Mouse (Mus musculus) CH12.LX (cell line): Measurements from ENCODE around the gene Nckap1.

Experiments used
- CHD2 ChIP-seq: IDR thresholded peaks from 2 replicates; pipeline ENCODE4 v1.6.1; 2011; ENCODE audit warnings: low read length, improper control_type of control experiment
- CTCF ChIP-seq, 2 experiments: IDR thresholded peaks in 1 of 2; conservative IDR thresholded peaks in 1 of 2; 2 replicates each; pipeline ENCODE4 v1.5.1; 2011 to 2012; ENCODE audit warnings: low read depth in 2 of 2, low read length in 2 of 2, improper control_type of control experiment in 1 of 2, inconsistent platforms in 1 of 2, mild to moderate bottlenecking in 1 of 2, moderate library complexity in 1 of 2
- E2F4 ChIP-seq: IDR thresholded peaks from 2 replicates; pipeline ENCODE4 v1.6.1; 2011; ENCODE audit warnings: low read depth, low read length, improper control_type of control experiment; ENCODE audit not compliant: insufficient replicate concordance
- IRF4 ChIP-seq: IDR thresholded peaks from 2 replicates; pipeline ENCODE4 v1.6.1; 2014; ENCODE audit warnings: low read depth, mild to moderate bottlenecking, inconsistent platforms, low read length, improper control_type of control experiment
- MAZ ChIP-seq: IDR thresholded peaks from 2 replicates; pipeline ENCODE4 v1.6.1; 2012; ENCODE audit warnings: low read depth, mild to moderate bottlenecking, inconsistent platforms, low read length, improper control_type of control experiment, moderate library complexity
- MYC ChIP-seq: IDR thresholded peaks from 2 replicates; pipeline ENCODE4 v1.6.1; 2011; ENCODE audit warnings: low read depth, mild to moderate bottlenecking, improper control_type of control experiment, low read length
- PAX5 ChIP-seq: IDR thresholded peaks from 2 replicates; pipeline ENCODE4 v1.6.1; 2012; ENCODE audit warnings: low read length, inconsistent platforms, mixed read lengths
- POLR2A ChIP-seq: IDR thresholded peaks from 2 replicates; pipeline ENCODE4 v1.6.1; 2011; ENCODE audit warnings: low read depth, mild to moderate bottlenecking, improper control_type of control experiment, low read length
- TBP ChIP-seq: conservative IDR thresholded peaks from 2 replicates; pipeline ENCODE4 v1.6.1; 2011; ENCODE audit warnings: low read depth, low read length, improper control_type of control experiment
- TCF12 ChIP-seq: IDR thresholded peaks from 2 replicates; pipeline ENCODE4 v1.6.1; 2014; ENCODE audit warnings: low read depth, mild to moderate bottlenecking, inconsistent platforms, low read length, improper control_type of control experiment

DNA sequence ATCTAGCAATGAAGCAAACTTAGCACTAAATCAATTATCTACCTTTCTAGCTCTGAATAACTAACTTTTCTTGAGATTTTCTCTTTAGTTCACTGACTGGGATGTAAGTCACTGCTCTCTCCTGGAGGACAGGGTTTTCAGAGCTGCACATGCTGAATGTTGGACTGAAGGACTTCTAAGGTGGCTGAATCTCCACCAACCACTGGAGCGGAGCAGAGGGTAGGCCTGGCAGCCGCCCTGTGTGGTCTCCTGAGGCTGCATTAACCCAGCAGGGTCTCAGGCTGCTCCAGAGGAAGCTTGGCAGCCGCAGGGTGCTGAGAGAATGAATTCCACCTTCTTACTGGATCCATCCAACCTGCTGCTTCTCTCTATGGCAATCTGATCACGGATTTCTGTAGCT lies 31.5 kb downstream of the Nckap1 start:
- TF ChIP-seq POLR2A = no peak
- no peak for TF ChIP-seq CHD2
- no peak for TF ChIP-seq MAZ
- TF ChIP-seq CTCF (conservative IDR thresholded peaks at IDR 0.05 in 1 of 2, IDR thresholded peaks at IDR 0.05 in 1 of 2; ENCODE audit: low read depth in 2 of 2, low read length in 2 of 2) = no peak
- no peak for TF ChIP-seq E2F4
- no peak for TF ChIP-seq TBP
- TF ChIP-seq TCF12 = no peak
- TF ChIP-seq IRF4 = no peak
- TF ChIP-seq MYC = no peak
- TF ChIP-seq PAX5 = no peak
